Mouse (Mus musculus): ENCODE results near the gene Efnb2. TPM values are rescaled to one million over a fixed set of nuclear protein-coding genes. Genes with fewer than 3 reads are reported as not detected.

The Efnb2 gene
- polyA plus RNA-seq, 1 experiment: 161 TPM

- H3K4me3 ChIP-seq (replicated peaks; ENCODE audit: extremely low read depth, low read depth, low read length): no peak overlapping the region
- peaks cover 6% of the 10 kb centered on the region for H3K4me1 ChIP-seq (ENCODE audit: control insufficient read depth, insufficient read depth, low read length)
- TF ChIP-seq CTCF (IDR thresholded peaks at IDR 0.05; ENCODE audit: insufficient read depth, low read length): no peak
- no peak for TF ChIP-seq POLR2A (IDR thresholded peaks at IDR 0.05; ENCODE audit: borderline replicate concordance, extremely low read depth, low read depth, low read length)
- no peak for DNase-seq
- WGBS: 23% methylated on average over 6 of the region's 6 CpGs
These were observed 57.2 kb downstream of the Efnb2 start for GRCm38 (mm10) chr8:8603875-8604274.

DNA sequence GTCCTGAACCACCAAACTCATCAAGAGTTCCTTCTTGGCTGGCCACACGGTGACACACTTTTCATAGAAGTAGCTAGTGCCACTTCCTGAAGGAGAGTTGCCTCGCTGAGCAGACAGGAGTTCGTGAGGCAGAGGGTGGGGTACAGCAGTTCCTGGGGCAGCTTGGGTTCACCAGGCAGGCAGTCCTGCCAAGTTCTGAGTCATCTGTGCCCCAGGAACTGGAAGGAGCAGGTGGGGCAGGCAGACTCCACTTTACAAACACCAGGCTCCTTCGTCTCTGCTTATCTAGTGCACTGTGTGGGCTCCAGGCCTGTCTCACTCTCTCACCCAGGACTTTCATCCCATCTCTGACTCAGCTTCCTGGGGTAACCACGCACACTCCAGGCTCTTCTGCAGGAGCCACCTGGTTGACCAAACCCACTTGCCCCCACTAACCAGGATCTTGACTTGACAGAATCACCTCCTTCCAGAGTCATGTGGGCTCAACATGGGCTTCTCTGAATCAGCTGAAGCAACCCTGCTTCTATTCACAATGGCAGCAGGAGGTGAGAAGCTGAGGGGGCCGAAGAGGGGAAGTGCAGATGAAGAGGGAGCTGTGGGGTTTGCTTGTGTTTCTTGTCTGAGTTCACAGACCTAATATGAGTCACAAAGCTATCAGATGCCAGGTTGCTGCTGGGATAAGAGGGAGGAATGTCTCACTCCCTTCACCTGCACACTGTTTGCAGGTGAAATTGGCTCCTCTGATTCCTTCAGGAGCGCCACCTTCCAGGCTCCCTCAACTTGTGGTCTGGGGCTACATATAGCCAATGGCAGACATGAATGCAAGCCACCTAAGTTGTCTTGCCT, 58.2 kb downstream of the Efnb2 start:
- TF ChIP-seq CTCF (IDR thresholded peaks at IDR 0.05; ENCODE audit: insufficient read depth, low read length) (no peak), POLR2A (IDR thresholded peaks at IDR 0.05; ENCODE audit: borderline replicate concordance, extremely low read depth, low read depth, low read length) (no peak)
- DNase-seq: peak; percentile 55
- H3K4me3 ChIP-seq (replicated peaks; ENCODE audit: extremely low read depth, low read depth, low read length): no peak overlapping the region
- peaks cover 6% of the 10 kb centered on the region for H3K4me1 ChIP-seq (ENCODE audit: control insufficient read depth, insufficient read depth, low read length)
- WGBS: 31% methylated on average over 7 of the region's 7 CpGs

DNA sequence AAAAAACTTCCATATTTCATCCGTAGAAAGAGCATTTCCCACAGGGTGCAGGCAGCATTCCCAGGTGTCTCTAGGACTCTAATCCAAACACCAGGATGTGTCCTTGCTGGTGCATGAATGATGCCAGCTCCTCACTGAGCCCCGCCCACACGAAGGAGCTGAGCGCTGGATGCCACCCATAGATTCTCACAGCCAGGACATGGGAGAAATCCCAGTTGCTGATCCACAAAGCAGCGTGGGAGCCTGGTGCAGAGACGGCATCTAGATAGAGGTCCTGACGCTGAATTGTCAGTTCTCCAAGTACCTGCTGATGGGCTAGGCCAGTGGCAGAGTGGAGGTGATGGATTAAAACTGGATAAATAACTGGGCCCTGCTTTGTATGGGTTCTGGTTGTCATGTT, 61.1 kb downstream of the Efnb2 start:
- Histone ChIP-seq H3K4me1 (ENCODE audit: control insufficient read depth, insufficient read depth, low read length) (peaks cover 6% of the 10 kb centered on the region), H3K4me3 (replicated peaks; ENCODE audit: extremely low read depth, low read depth, low read length) (no peak overlapping the region)
- TF ChIP-seq CTCF (IDR thresholded peaks at IDR 0.05; ENCODE audit: insufficient read depth, low read length) (no peak), POLR2A (IDR thresholded peaks at IDR 0.05; ENCODE audit: borderline replicate concordance, extremely low read depth, low read depth, low read length) (no peak)
- WGBS: 87% methylated on average over 7 of the region's 7 CpGs
- no peak for DNase-seq

DNA sequence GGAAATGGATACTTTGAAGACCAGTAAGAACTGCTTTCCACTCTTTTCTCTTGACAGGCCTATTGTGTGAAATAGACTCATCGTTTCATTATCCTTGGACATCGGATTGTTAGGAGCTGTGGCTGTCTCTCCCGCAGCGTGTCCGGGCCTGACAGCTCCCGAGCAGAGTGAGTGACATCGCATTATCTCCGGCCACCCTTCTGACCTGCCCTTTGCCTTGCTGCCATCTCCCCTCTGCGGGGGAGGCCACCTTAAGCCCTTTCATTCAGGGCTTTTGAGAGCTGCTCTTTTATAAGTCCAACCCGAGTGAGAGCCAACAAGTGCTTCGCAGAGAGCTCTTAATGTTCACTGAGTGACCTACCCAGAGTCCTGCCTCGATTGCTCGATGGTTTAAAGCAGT, 63.6 kb downstream of the Efnb2 start:
- DNase-seq: no peak
- Histone ChIP-seq H3K4me1 (ENCODE audit: control insufficient read depth, insufficient read depth, low read length) (no peaks in the 10 kb centered on the region), H3K4me3 (replicated peaks; ENCODE audit: extremely low read depth, low read depth, low read length) (no peak overlapping the region)
- TF ChIP-seq POLR2A (IDR thresholded peaks at IDR 0.05; ENCODE audit: borderline replicate concordance, extremely low read depth, low read depth, low read length): no peak
- TF ChIP-seq CTCF (IDR thresholded peaks at IDR 0.05; ENCODE audit: insufficient read depth, low read length): no peak
- WGBS: 61% methylated on average over 13 of the region's 13 CpGs

DNA sequence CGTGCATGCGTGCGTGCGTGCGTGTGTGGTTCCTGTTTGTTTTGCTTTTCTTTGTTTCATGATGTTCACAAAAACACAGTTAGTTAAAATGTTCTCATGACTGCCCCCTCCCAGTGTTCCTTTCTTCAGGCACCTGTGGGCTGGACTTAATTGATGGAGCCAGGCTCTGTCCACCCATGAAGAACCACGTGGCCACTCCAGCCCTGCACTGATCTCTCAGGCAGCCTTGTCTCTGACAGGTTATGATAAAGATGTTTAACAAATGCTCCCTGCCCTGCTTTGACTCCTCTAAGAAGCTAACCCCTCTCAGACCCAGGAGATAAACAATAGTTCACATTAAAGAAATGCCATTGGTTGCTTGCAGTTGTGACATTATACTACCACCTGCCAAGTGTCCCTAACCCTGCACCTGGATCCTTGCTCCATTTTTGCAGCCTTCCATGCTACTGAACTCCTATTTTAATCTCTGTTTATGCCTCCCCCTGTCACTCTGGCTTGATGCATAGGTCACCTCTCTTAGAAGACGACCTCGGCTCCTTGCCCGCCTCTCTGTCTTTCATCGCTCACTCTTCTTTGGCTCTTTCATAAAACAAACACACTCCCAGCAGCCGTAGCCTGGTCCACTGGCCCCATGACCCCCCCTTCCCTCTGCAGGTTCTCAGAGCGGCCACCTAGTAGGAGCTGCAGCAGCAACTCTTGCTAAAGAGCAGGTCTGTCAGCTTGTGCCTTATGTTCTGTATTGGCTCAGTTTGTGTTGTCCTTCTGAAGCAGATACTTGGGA, 65.0 kb downstream of the Efnb2 start:
- no peak for DNase-seq
- WGBS: 56% methylated on average over 12 of the region's 12 CpGs
- TF ChIP-seq POLR2A (IDR thresholded peaks at IDR 0.05; ENCODE audit: borderline replicate concordance, extremely low read depth, low read depth, low read length) (no peak), CTCF (IDR thresholded peaks at IDR 0.05; ENCODE audit: insufficient read depth, low read length) (no peak)
- Histone ChIP-seq H3K4me1 (ENCODE audit: control insufficient read depth, insufficient read depth, low read length) (no peaks in the 10 kb centered on the region), H3K4me3 (replicated peaks; ENCODE audit: extremely low read depth, low read depth, low read length) (no peak overlapping the region)

DNA sequence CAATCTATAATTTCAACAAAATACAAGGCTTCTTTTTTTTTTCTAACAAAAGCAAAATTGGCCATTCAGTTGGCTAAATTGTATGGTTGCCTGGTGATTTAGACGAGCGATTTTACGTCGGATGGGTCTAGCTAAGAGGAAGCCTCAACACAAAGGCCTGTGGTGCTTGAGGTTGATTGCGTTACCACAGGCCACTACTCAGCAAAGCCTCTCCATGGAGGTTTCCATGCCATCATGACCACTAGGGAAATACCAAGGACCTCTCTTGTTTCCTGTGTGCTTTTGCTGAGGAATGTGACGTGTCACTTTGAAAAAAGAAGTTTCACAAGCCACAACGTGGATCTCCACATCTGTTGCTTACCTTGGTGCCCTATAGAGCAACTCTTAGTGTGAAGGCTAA, 67.2 kb downstream of the Efnb2 start:
- WGBS: 74% methylated on average over 7 of the region's 7 CpGs
- TF ChIP-seq CTCF (IDR thresholded peaks at IDR 0.05; ENCODE audit: insufficient read depth, low read length) (no peak), POLR2A (IDR thresholded peaks at IDR 0.05; ENCODE audit: borderline replicate concordance, extremely low read depth, low read depth, low read length) (no peak)
- Histone ChIP-seq H3K4me1 (ENCODE audit: control insufficient read depth, insufficient read depth, low read length) (no peaks in the 10 kb centered on the region), H3K4me3 (replicated peaks; ENCODE audit: extremely low read depth, low read depth, low read length) (no peak overlapping the region)
- DNase-seq: no peak

- TF ChIP-seq CTCF (IDR thresholded peaks at IDR 0.05; ENCODE audit: insufficient read depth, low read length): no peak
- TF ChIP-seq POLR2A (IDR thresholded peaks at IDR 0.05; ENCODE audit: borderline replicate concordance, extremely low read depth, low read depth, low read length): no peak
- no peak for DNase-seq
- WGBS: 92% methylated on average over 6 of the region's 6 CpGs
These were observed 67.7 kb downstream of the Efnb2 start for GRCm38 (mm10) chr8:8593371-8593770.

GRCm38 (mm10) chr8:8592331-8592730, 68.7 kb downstream of the Efnb2 start:
- DNase-seq: no peak
- Histone ChIP-seq H3K4me3 (replicated peaks; ENCODE audit: extremely low read depth, low read depth, low read length) (no peak overlapping the region), H3K4me1 (ENCODE audit: control insufficient read depth, insufficient read depth, low read length) (no peaks in the 10 kb centered on the region)
- 94% methylated on average over 3 of the region's 3 CpGs for WGBS
- TF ChIP-seq CTCF (IDR thresholded peaks at IDR 0.05; ENCODE audit: insufficient read depth, low read length): no peak
- no peak for TF ChIP-seq POLR2A (IDR thresholded peaks at IDR 0.05; ENCODE audit: borderline replicate concordance, extremely low read depth, low read depth, low read length)

More at GRCm38 (mm10) chr8:8593371-8593770, 67.7 kb downstream of the Efnb2 start:
- Histone ChIP-seq H3K4me3 (replicated peaks; ENCODE audit: extremely low read depth, low read depth, low read length) (no peak overlapping the region), H3K4me1 (ENCODE audit: control insufficient read depth, insufficient read depth, low read length) (no peaks in the 10 kb centered on the region)

- 82% methylated on average over 4 of the region's 4 CpGs for WGBS
- TF ChIP-seq POLR2A (IDR thresholded peaks at IDR 0.05; ENCODE audit: borderline replicate concordance, extremely low read depth, low read depth, low read length) (no peak), CTCF (IDR thresholded peaks at IDR 0.05; ENCODE audit: insufficient read depth, low read length) (no peak)
- Histone ChIP-seq H3K4me1 (ENCODE audit: control insufficient read depth, insufficient read depth, low read length) (no peaks in the 10 kb centered on the region), H3K4me3 (replicated peaks; ENCODE audit: extremely low read depth, low read depth, low read length) (no peak overlapping the region)
- DNase-seq: no peak
These were observed 77.1 kb downstream of the Efnb2 start for GRCm38 (mm10) chr8:8583981-8584377.

Data from lung, adult 2 months (tissue).